Mouse (Mus musculus) CH12.LX (cell line): ENCODE data around the gene Gse1. TPM values are rescaled to one million over a fixed set of nuclear protein-coding genes. Genes with fewer than 3 reads are reported as not detected.

Experiments
- DNase-seq: peaks from one replicate; pipeline ENCODE4 v3.0.0-alpha.2; 2013; ENCODE audit errors: extremely low read depth
- H3K27ac ChIP-seq: 2 replicates; pipeline ENCODE4 v1.5.1; 2012; ENCODE audit warnings: low read depth, mild to moderate bottlenecking, control low read depth, moderate library complexity; ENCODE audit not compliant: insufficient read depth
- H3K27me3 ChIP-seq: replicated peaks from 2 replicates; pipeline ENCODE3; 2012; ENCODE audit warnings: inconsistent platforms
- H3K36me3 ChIP-seq, 2 experiments: replicated peaks in 1 of 2; 2 replicates each; pipeline versions ENCODE3 to v1.6.1; 2012; ENCODE audit warnings: inconsistent platforms in 1 of 2, low read length in 1 of 2, mild to moderate bottlenecking in 1 of 2, mixed read lengths in 1 of 2, moderate library complexity in 1 of 2; ENCODE audit not compliant: control insufficient read depth in 1 of 2, insufficient read depth in 1 of 2
- H3K4me1 ChIP-seq, 2 experiments: 2 replicates each; pipeline ENCODE4 v1.6.1; 2012; ENCODE audit warnings: inconsistent platforms in 1 of 2, moderate library complexity in 1 of 2; ENCODE audit not compliant: insufficient read depth in 2 of 2, control insufficient read depth in 1 of 2
- H3K4me2 ChIP-seq: 2 replicates; pipeline ENCODE4 v1.6.1; 2012; ENCODE audit warnings: low read depth, mild to moderate bottlenecking, control low read depth; ENCODE audit not compliant: poor library complexity, insufficient read depth, severe bottlenecking
- H3K4me3 ChIP-seq, 3 experiments: fragments of 150-350 bp in 1 of 3; sonication (generic) in 1 of 3; replicated peaks in 1 of 3; 2 replicates each; pipeline versions ENCODE3 to v1.5.1; 2011 to 2012; ENCODE audit warnings: low read depth in 2 of 3, low read length in 2 of 3, mild to moderate bottlenecking in 2 of 3, moderate library complexity in 2 of 3, control low read depth in 1 of 3, improper control_type of control experiment in 1 of 3, inconsistent platforms in 1 of 3, mixed read lengths in 1 of 3; ENCODE audit not compliant: poor library complexity in 1 of 3
- H3K79me2 ChIP-seq: replicated peaks from 2 replicates; pipeline ENCODE4 v1.6.1; 2012; ENCODE audit warnings: mild to moderate bottlenecking, moderate library complexity; ENCODE audit not compliant: control insufficient read depth, poor library complexity, insufficient read depth, severe bottlenecking; ENCODE audit errors: extremely low read depth
- H3K9ac ChIP-seq: 2 replicates; pipeline ENCODE4 v1.6.1; 2012; ENCODE audit warnings: low read depth, mild to moderate bottlenecking, control low read depth, moderate library complexity; ENCODE audit not compliant: insufficient read depth
- H3K9me3 ChIP-seq: replicated peaks from 2 replicates; pipeline ENCODE3; 2012; ENCODE audit warnings: low read length, inconsistent platforms, mixed read lengths
- BHLHE40 ChIP-seq: IDR thresholded peaks from 2 replicates; pipeline ENCODE4 v1.6.1; 2011; ENCODE audit warnings: mild to moderate bottlenecking, low read depth, low read length, improper control_type of control experiment
- CHD1 ChIP-seq: IDR thresholded peaks from 2 replicates; pipeline ENCODE4 v1.6.1; 2012; ENCODE audit warnings: low read depth, low read length, improper control_type of control experiment, inconsistent platforms
- CHD2 ChIP-seq: IDR thresholded peaks from 2 replicates; pipeline ENCODE4 v1.6.1; 2011; ENCODE audit warnings: low read length, improper control_type of control experiment
- CTCF ChIP-seq, 2 experiments: IDR thresholded peaks in 1 of 2; conservative IDR thresholded peaks in 1 of 2; 2 replicates each; pipeline ENCODE4 v1.5.1; 2011 to 2012; ENCODE audit warnings: low read depth in 2 of 2, low read length in 2 of 2, improper control_type of control experiment in 1 of 2, inconsistent platforms in 1 of 2, mild to moderate bottlenecking in 1 of 2, moderate library complexity in 1 of 2
- E2F4 ChIP-seq: IDR thresholded peaks from 2 replicates; pipeline ENCODE4 v1.6.1; 2011; ENCODE audit warnings: low read depth, low read length, improper control_type of control experiment; ENCODE audit not compliant: insufficient replicate concordance
- ELF1 ChIP-seq: IDR thresholded peaks from 2 replicates; pipeline ENCODE4 v1.6.1; 2014; ENCODE audit warnings: low read depth, mild to moderate bottlenecking, inconsistent platforms, low read length, improper control_type of control experiment
- EP300 ChIP-seq: IDR thresholded peaks from 2 replicates; pipeline ENCODE4 v1.6.1; 2011; ENCODE audit warnings: low read length, improper control_type of control experiment
- ETS1 ChIP-seq: conservative IDR thresholded peaks from 2 replicates; pipeline ENCODE4 v1.6.1; 2012; ENCODE audit warnings: low read depth, mild to moderate bottlenecking, inconsistent platforms, low read length, improper control_type of control experiment, moderate library complexity
- GABPA ChIP-seq: IDR thresholded peaks from 2 replicates; pipeline ENCODE4 v1.6.1; 2012; ENCODE audit warnings: low read depth, low read length, improper control_type of control experiment, inconsistent platforms; ENCODE audit not compliant: insufficient replicate concordance
- IRF4 ChIP-seq: IDR thresholded peaks from 2 replicates; pipeline ENCODE4 v1.6.1; 2014; ENCODE audit warnings: low read depth, mild to moderate bottlenecking, inconsistent platforms, low read length, improper control_type of control experiment
- JUN ChIP-seq: IDR thresholded peaks from 2 replicates; pipeline ENCODE4 v1.6.1; 2011; ENCODE audit warnings: low read depth, mild to moderate bottlenecking, low read length, improper control_type of control experiment, moderate library complexity; ENCODE audit not compliant: insufficient read depth
- JUND ChIP-seq: conservative IDR thresholded peaks from 2 replicates; pipeline ENCODE4 v1.6.1; 2011; ENCODE audit warnings: low read depth, low read length, improper control_type of control experiment
- KAT2A ChIP-seq: IDR thresholded peaks from 2 replicates; pipeline ENCODE4 v1.6.1; 2012; ENCODE audit warnings: low read length, improper control_type of control experiment, inconsistent platforms; ENCODE audit not compliant: insufficient replicate concordance
- MAFK ChIP-seq: IDR thresholded peaks from 2 replicates; pipeline ENCODE4 v1.6.1; 2011; ENCODE audit warnings: low read length, improper control_type of control experiment; ENCODE audit not compliant: insufficient replicate concordance
- MEF2A ChIP-seq: IDR thresholded peaks from 2 replicates; pipeline ENCODE4 v1.6.1; 2014; ENCODE audit warnings: low read depth, mild to moderate bottlenecking, inconsistent platforms, low read length, improper control_type of control experiment, borderline replicate concordance
- MYC ChIP-seq: IDR thresholded peaks from 2 replicates; pipeline ENCODE4 v1.6.1; 2011; ENCODE audit warnings: low read depth, mild to moderate bottlenecking, improper control_type of control experiment, low read length
- PAX5 ChIP-seq: IDR thresholded peaks from 2 replicates; pipeline ENCODE4 v1.6.1; 2012; ENCODE audit warnings: low read length, inconsistent platforms, mixed read lengths
- RCOR1 ChIP-seq: conservative IDR thresholded peaks from 2 replicates; pipeline ENCODE4 v1.6.1; 2012; ENCODE audit warnings: low read depth, mild to moderate bottlenecking, inconsistent platforms, low read length, improper control_type of control experiment
- SIN3A ChIP-seq: IDR thresholded peaks from 2 replicates; pipeline ENCODE4 v1.6.1; 2012; ENCODE audit warnings: low read length, improper control_type of control experiment, inconsistent platforms
- SMC3 ChIP-seq: IDR thresholded peaks from 2 replicates; pipeline ENCODE4 v1.6.1; 2011; ENCODE audit warnings: low read depth, low read length, improper control_type of control experiment
- TBP ChIP-seq: conservative IDR thresholded peaks from 2 replicates; pipeline ENCODE4 v1.6.1; 2011; ENCODE audit warnings: low read depth, low read length, improper control_type of control experiment
- TCF12 ChIP-seq: IDR thresholded peaks from 2 replicates; pipeline ENCODE4 v1.6.1; 2014; ENCODE audit warnings: low read depth, mild to moderate bottlenecking, inconsistent platforms, low read length, improper control_type of control experiment
- UBTF ChIP-seq: IDR thresholded peaks from 2 replicates; pipeline ENCODE4 v1.6.1; 2012; ENCODE audit warnings: low read depth, mild to moderate bottlenecking, inconsistent platforms, low read length, improper control_type of control experiment, moderate library complexity
- USF2 ChIP-seq: conservative IDR thresholded peaks from 2 replicates; pipeline ENCODE4 v1.6.1; 2011; ENCODE audit warnings: low read depth, low read length, improper control_type of control experiment
- ZC3H11A ChIP-seq: IDR thresholded peaks from 2 replicates; pipeline ENCODE4 v1.6.1; 2012; ENCODE audit warnings: low read depth, mild to moderate bottlenecking, inconsistent platforms, low read length, improper control_type of control experiment
- ZKSCAN1 ChIP-seq: IDR thresholded peaks from 2 replicates; pipeline ENCODE4 v1.6.1; 2012; ENCODE audit warnings: low read depth, inconsistent platforms, low read length, improper control_type of control experiment, borderline replicate concordance
- ZMIZ1 ChIP-seq: IDR thresholded peaks from 2 replicates; pipeline ENCODE4 v1.6.1; 2012; ENCODE audit warnings: low read depth, mild to moderate bottlenecking, inconsistent platforms, low read length, improper control_type of control experiment
- ZNF384 ChIP-seq: IDR thresholded peaks from 2 replicates; pipeline ENCODE4 v1.6.1; 2012; ENCODE audit warnings: low read depth, low read length, improper control_type of control experiment, inconsistent platforms
- dilution Hi-C: fragments of 300-500 bp; cut with MboI; formaldehyde crosslinking; loops from 2 replicates; pipeline ENCODE4 v1.14.3; 2020; ENCODE audit warnings: low sequenced_read_pairs; ENCODE audit not compliant: extremely low pct_unique_long_range_greater_than_20kb, extremely low pct_ligation_motif_present
- in situ Hi-C: fragments of 300-500 bp; cut with MboI; formaldehyde crosslinking; loops from 3 replicates; pipeline ENCODE4 v1.14.3; 2019; ENCODE audit warnings: low sequenced_read_pairs, low pct_ligation_motif_present, low pct_unique_long_range_greater_than_20kb, mixed read lengths
- polyA plus RNA-seq: library from polyadenylated mRNA; unstranded; fragments of >175 nt; gene quantifications from 2 replicates; pipeline ENCODE4 v1.2.1, GENCODE M21; 2012; ENCODE audit warnings: low read depth; ENCODE audit not compliant: insufficient read length
- total RNA-seq, 2 experiments: library from RNA; depleted of rRNA; stranded (reverse); fragments of 300-350 nt in 1 of 2; fragments of >200 nt in 1 of 2; gene quantifications; 2 replicates each; pipeline ENCODE4 v1.2.3; 2012 to 2014

Gene Gse1
- total and polyA plus RNA-seq, 3 experiments: 1.3 to 9.8 (median 8.5) TPM

- H3K4me3 ChIP-seq: no peak overlapping the region
- H3K27me3 ChIP-seq: no peaks in the 10 kb centered on the region
- no peaks in the 10 kb centered on the region for H3K36me3 ChIP-seq
- H3K27ac ChIP-seq: no peak overlapping the region
- H3K4me2 ChIP-seq: no peak overlapping the region
- no peak overlapping the region for H3K9ac ChIP-seq
- dilution Hi-C loops: no loop called here
- in situ Hi-C loops: loop anchor here (5.0 to 10.0 kb wide), 2 partner anchors 184 to 281 kb away; no protein-coding TSS in a partner anchor
- no peak for DNase-seq
- peaks cover 36 to 75% of the 10 kb centered on the region in 2 experiments for H3K4me1 ChIP-seq
- H3K79me2 ChIP-seq: no peaks in the 10 kb centered on the region
- peaks cover 3% of the 10 kb centered on the region for H3K9me3 ChIP-seq
- TF ChIP-seq ZNF384 (no peak), UBTF (no peak), USF2 (no peak), ZC3H11A (no peak), CHD1 (no peak), MAFK (no peak), ETS1 (no peak), KAT2A (no peak), PAX5 (no peak), E2F4 (no peak), SMC3 (no peak), BHLHE40 (no peak), SIN3A (no peak), CHD2 (no peak), TBP (no peak), TCF12 (no peak), JUN (no peak), ZMIZ1 (no peak), GABPA (no peak), MYC (no peak)
Observed at GRCm38 (mm10) chr8:120331027-120331426, 102.8 kb downstream of the Gse1 start.

- Histone ChIP-seq H3K79me2 (no peaks in the 10 kb centered on the region), H3K27ac (peak overlapping the region; percentile 59), H3K4me3 (peak overlapping the region in 2 of 3 experiments; percentile 12 to 36), H3K4me2 (peak overlapping the region; percentile 52), H3K9me3 (peaks cover 7% of the 10 kb centered on the region), H3K9ac (no peak overlapping the region), H3K36me3 (no peaks in the 10 kb centered on the region), H3K4me1 (peaks cover 36 to 79% of the 10 kb centered on the region in 2 experiments)
- dilution Hi-C loops: no loop called here
- in situ Hi-C loops: loop anchor here (5.0 to 10.0 kb wide), 2 partner anchors 182 to 280 kb away; no protein-coding TSS in a partner anchor
- TF ChIP-seq MAFK (peak; percentile 73), CHD1 (no peak), ELF1 (peak; percentile 66; the same call in 1 of the 2 replicates), JUN (peak; percentile 71), JUND (peak; percentile 69), CTCF (conservative IDR thresholded peaks at IDR 0.05 in 1 of 2, IDR thresholded peaks at IDR 0.05 in 1 of 2; ENCODE audit: low read depth in 2 of 2, low read length in 2 of 2) (peak; percentile 21 to 53; a peak in 3 of 4 replicates), ETS1 (peak; percentile 90), EP300 (peak; percentile 85), ZKSCAN1 (no peak), IRF4 (peak; percentile 90), MEF2A (peak; percentile 83), BHLHE40 (peak; percentile 78), TCF12 (peak; percentile 4), SMC3 (no peak), ZNF384 (peak; percentile 87), RCOR1 (no peak)
- TF ChIP-seq, all 38 proteins: peak for 12
- no peaks in the 10 kb centered on the region for H3K27me3 ChIP-seq
- peak; percentile 94 for DNase-seq
Observed at GRCm38 (mm10) chr8:120332379-120333229, 104.3 kb downstream of the Gse1 start.
